Mouse (Mus musculus): ENCODE measurements at regions not wholly inside any gene's neighbourhood (a gene's known extent, or its start where the extent isn't known, plus 50 kb on each side); places are given as distances from the start of the nearest gene placed in this dataset.
A peak's percentile ranks its signal among the peaks of the same experiment; 100 is the strongest.

- peak; percentile 78 for DNase-seq (ENCODE audit: low spot score)
Observed at GRCm38 (mm10) chr1:32092221-32092620, 80.3 kb upstream of the Khdrbs2 start.

DNA sequence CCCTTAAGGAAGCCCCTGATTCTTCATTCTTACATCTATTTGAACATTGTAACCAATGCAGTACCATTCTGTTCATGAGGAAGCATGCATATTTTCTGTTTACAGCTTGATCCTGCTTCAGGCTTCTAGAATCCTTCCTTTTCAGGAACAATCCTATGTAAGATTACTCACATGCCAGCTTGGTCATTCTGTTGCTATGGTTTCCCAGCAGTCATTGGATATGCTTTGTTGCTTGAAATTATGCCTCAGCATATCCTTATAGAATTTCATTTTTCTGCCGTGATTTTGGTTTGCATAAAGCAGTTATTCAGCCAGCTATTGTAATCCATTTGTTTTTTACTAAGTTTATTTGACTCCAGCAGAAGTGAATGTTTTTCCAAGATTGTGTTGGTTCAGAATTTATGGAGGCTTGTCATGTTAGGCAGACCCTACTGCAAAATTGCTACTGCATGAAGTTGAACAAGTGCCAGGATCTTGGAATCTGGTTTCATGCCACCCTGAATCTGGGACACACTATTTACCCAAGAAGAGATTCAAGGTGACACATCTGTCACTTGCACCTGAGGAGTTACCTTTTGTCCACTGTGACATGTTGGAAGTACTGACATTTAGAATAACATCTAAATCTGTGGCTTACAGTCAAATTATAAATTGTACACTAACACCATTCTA, 79.4 kb upstream of the Khdrbs2 start:
- peak; percentile 14 for DNase-seq (ENCODE audit: low spot score)

- DNase-seq (ENCODE audit: low spot score) = no peak
Observed at GRCm38 (mm10) chr1:32104064-32104463, 68.5 kb upstream of the Khdrbs2 start.
